Mouse (Mus musculus): ENCODE measurements at regions not wholly inside any gene's neighbourhood (a gene's known extent, or its start where the extent isn't known, plus 50 kb on each side); places are given as distances from the start of the nearest gene placed in this dataset.

DNA sequence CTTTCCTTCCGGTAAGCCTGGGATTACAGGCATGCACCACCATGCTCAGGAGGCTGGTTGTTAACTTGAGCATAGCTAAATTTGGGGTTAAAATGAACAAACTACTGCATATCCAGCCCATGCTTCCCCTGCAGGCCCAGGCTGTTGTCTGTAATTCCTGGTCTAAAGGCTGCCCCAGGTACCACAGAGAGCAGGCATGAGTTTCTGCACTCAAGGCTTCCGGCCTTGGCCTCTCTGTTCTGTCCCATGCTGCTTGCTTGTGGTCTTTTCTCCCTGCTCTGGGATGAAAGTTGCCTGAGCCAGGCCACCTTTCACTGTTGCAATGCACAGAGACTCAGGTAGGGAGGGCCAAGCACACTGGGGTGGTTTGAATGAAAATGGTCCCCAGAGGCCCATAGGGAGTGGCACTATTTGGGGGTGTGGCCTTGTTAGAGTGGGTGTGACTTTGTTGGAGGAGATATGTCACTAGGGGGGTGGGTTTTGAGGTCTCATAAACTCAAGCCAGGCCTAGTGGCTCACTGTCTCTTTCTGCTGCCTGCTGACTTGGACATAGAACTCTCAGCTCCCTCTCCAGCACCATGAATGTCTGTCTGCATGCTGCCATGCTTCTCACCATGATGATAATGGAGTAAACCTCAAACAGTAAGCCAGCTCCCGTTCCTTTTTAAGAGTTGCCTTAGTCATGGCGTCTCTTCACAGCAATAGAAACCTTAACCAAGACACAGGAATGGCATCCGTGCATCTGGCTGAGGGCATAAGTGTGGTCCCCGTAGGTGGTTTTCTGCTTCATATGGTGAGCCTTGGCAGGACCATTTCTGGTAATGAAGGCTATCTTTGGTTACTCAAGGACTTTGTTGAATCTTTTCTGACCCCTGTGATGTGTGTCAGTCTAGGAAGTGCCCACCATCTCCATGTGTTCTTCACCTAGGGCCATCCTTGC, 86.7 kb upstream of the Zfp366 start:
- DNase-seq (ENCODE audit: low spot score): no peak

DNA sequence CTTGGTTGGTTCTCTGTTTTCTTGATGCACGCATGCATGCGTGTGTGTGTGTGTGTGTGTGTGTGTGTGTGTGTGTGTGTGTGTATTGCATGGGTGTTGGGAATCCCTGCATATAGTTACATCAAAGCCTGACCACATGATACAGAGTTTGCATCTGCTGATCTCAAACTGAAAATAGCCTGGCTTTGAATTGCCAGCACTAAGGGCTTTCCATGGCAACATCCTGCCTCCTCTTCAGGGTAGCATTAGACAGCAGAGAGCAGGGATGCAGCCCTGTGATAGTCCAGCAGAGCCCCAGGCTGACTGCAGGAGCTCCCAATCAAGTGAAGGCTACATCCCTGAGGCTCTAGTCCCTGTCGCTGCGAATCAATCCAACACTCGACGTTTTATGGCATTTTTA, 87.8 kb upstream of the Zfp366 start:
- DNase-seq (ENCODE audit: low spot score): no peak

DNA sequence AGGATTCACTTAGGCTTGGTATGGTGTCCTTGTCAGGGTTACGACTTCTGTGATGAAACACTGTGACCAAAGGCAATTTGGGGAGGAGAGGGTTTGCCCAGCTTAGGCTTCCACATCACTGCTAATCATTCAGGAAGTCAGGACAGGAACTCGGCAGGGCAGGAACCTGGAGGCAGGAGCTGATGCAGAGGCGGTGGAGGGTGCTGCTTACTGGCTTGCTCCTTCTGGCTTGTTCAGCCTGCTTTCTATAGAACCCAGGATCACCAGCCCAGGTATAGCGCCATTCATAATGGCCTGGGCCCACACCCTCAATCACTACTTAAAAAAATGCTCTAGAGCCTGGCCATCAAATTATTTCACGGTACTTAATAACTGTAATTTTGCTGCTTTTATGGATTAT, 89.6 kb upstream of the Zfp366 start:
- DNase-seq (ENCODE audit: low spot score): no peak

DNA sequence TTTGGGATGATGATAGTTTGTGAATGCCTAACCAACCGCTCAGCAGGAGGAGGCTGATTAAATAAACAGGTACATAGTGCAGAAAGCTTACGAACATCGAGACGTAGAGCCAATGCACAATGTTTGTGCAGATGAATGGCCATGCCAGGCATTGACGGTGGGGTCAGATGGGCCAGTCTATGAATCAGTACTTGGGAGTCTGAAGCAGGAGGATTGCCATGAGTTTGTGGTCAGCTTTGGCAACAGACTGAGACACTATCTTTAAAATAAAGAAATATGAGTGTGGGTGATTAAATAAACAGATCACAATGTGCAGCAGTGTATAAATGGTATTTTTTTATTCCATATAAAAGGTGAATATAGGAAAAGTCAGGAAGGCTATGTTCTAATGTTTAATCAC, 90.4 kb upstream of the Zfp366 start:
- DNase-seq (ENCODE audit: low spot score): no peak

DNA sequence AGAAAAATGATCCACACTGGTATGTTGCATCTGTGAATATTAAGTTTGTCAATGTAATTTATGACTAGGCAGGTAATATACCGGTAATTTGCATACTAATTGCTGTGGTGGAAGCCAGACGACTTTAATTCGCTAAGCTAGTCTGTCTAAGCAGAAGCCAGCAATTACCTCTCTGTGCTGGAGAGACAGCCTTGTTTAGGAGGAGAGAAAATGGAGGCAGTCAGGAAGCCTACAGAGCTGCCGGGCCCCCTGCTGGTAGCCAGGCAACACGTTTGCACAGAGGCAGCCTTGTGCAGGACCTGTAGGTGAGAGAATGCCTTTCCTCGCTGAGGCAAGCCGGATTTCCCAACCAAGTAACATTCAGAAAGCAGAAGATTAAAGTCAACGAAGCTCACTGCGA, 91.4 kb upstream of the Zfp366 start:
- peak; percentile 30 for DNase-seq (ENCODE audit: low spot score)

DNA sequence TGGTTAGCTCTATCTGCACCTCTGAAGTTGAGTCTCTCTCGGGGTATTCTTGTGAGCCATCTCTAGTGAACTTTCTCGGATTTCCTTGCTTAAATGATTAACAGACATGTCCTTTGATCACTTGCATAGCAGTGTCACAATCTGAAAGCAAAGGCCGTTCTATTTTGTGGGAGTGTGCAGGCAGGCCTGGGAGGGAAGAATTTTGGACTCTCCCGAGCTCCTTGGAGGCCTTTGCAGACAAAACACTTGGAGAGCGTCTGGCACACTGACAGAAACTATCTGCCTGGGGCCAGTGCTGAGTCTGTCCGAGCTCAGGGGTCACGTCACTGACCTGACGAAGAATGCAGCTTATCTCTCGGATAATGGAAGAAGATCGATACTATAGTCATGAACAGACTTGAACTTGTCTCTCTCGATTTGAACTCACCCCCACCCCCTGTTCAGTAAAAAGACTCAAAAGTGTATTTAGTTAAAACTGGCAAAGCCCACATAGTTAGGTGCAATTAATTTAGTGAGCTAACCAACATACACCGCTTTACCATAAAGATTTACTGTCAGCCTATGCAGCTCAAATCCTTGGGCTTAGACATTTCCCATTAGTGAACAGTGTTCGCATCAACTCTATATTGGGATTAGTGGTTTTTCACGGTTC, 92.2 kb upstream of the Zfp366 start:
- DNase-seq (ENCODE audit: low spot score): no peak

DNA sequence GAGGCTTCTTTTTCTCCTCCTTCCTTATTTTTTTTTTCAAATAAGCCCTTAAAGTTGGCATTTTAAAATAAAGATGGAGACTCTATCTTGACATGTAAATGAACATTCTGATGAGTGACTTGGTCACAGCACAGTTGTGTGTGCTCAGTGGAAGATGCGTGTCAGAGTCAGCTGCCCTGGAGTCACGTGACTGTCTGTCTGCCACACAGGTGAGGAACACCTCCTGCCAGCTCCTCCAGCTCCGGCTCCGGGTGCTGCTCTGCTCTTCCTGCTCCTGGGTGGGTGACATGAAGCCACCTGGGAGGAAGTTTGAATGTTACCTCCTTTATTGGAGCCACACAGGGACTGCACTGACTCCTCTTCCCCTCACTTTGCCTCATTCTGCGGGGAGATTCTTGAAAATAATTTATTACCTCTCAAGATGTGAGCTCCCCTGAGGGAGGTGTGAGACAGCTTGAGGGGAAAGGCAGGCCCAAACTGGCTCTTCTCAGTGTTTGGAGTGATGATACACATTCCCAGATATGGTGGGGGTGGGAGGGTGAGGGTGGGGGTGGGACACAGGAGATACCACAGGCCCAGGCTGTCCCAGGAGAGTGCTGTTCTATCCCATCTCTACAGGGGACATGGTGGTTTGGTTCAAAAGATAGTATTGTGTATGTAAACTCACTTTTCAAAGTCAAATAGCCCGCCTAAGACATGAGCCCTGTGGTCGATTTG, 92.9 kb upstream of the Zfp366 start:
- no peak for DNase-seq (ENCODE audit: low spot score)

DNA sequence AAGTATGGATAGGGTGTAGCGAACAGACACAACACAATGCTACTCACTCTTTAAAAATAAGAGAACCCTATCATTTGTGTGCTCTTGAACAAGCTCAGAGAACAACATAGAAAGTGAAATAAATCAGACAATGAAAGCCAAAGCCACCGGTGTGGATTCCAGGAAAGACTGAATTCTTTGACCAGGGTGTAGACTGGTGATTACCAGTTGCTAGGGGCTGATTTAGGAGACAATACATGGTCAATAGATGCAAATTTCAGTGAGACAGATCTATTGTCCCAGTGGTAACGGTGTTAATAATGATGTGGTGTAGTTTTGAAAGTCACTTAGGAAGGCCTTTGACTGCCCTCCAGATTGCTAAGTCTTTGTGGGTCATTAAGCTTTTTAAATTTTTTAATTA, 94.3 kb upstream of the Zfp366 start:
- no peak for DNase-seq (ENCODE audit: low spot score)

DNA sequence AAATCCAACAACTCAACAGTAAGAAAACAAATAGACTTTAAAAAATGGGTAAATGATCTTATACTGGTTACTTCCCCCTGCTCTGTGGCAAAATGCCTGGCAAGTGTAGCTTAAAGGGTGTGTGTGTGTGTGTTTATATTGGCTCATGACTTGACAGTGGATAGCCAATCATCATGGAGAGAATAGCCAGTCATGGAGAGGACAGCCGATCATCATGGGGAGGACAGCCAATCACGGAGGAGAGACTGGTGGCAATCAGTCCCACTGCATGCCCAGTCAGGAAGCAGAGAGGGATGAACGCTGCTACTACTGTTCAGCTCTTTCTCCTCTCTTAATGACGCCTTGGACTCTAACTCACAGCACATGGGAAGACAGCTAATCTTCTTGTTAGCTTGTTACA, 96.3 kb upstream of the Zfp366 start:
- no peak for DNase-seq (ENCODE audit: low spot score)

DNA sequence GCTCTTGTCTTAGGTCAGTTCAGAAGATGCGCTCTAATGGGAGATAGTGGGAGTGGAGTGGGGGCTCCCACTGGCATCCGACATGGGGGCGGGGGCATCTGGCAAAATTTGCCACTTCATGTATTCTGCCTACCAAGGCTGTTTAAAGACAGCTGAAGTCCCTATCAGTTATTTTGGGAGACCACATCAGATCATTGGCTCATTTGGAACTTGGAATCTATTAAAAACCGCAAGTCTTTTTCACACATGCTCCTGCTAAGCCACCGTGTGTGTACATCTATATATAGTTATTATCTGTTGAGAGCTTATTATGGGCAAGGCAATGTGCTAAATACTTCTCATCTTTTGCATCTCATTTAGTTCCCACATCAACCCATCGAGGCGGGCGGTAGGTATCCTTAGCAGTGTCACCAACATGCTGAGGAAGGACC, 95.0 kb upstream of the 1700024P04Rik start:
- no peak for DNase-seq (ENCODE audit: low spot score)

DNA sequence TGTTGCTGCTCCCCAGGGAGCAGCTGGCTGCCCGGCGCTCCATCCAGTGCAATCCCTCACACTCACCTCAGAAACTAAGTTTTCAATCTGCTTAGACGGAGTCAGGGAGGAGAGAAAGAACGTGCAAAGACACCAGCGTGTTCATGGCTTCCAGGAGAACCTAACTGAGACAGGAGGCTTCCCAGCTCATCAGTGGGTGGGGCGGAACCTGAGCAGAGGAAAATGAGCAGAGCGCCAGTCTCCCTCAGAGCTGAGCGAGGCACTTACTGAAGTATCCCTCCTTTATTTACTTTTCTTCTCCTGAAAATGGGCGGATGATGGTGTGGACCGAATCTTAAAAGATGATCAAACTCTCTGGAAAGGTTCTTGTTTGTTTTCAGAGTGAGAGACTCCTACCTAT, 94.3 kb upstream of the 1700024P04Rik start:
- DNase-seq (ENCODE audit: low spot score): no peak

DNA sequence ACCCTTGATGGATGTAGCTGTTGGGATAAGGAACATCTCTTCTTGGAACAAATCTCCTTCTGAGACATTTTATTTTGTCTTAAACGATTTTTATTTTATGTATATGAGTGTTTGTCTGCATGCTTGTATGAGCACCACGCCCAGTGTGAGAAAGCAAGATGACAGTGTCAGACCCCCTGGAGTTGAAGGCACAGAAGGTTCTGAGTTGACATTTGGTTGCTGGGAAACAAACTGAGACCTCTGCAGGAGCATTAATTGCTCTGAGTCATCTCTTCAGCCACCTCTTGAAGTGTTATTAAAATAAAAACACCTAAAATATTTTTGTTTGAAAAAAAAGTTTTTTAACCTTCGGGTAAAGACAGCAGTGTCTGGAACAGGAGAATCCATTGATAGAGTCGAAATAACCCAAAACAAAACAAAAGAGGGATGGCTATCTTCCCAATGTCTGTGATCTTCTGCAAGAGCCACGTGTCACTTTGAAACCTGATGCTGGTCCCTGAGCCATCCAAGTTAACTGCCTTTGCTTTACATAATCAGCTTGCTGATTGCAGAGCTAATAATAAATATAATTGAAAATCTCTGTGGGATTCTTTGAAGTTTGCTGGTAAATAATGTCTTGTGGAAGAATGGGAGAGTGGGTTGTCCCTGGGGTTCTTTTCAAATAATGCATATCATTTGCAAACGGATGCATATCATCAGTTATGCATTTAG, 92.8 kb upstream of the 1700024P04Rik start:
- DNase-seq (ENCODE audit: low spot score): no peak

DNA sequence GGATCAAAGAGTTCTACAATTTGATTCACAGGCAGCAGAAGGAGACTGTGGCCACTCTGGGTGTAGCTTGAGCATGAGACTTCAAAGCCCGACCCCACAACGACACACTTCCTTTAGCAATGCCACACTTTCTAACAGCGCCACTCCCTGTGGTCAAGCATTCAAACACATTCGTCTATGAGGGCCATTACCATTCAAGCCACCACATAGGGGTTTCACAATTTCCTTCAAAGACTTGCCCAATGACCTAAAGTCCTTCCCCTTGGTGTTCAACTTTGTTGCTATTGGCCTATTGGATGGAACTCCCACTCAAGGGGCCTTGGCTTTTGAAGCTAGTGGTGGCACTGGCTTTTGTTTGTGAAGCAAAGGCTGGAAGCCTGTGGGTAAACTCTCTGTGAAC, 91.1 kb upstream of the 1700024P04Rik start:
- no peak for DNase-seq (ENCODE audit: low spot score)

DNA sequence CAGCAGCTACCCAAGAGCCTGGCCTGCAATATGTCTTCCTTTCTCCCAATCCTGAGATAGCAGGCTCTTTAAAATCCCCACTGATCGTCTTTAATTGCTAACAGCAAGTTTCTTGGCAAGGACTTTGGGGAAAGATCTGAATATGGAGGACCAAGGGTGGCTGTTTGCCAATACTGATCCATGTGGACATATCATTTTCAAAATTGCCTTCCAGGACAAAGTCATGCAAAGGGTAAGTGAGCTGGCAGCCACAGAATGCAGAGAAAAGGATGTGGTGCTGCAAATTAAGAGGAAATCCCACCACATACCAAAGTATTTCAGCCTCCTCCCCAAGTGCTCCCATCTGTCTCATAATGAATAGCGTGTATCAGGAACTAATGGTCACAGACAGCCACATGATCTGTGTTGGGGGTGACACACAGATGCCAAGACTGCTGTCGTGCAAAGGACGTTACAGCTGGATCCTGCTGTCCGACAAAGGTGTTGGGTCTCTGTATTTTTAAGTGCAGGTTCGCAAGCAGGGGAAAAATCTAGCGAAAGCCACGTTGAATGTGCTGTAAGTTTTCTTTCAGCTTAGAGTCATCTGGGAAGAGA, 87.6 kb upstream of the 1700024P04Rik start:
- no peak for DNase-seq (ENCODE audit: low spot score)

DNA sequence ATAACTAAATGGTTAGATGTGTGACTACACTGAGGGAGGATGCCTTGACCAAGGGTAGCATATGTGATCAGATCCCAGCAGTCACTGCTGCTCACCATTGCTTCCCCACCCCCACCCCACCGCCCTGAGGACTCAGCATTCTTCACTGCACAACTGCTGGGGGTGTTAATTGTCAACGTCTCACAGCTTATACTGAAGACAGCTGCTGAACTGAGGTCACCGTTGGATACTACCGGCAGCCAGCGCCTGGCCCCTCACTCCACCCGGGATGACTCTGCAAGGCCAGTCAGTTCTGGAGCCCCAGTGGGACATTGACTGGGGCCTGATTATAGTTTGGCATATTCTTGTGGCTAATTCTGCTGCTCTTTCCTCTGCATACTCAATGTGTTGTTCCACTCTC, 87.0 kb upstream of the 1700024P04Rik start:
- DNase-seq (ENCODE audit: low spot score): no peak

DNA sequence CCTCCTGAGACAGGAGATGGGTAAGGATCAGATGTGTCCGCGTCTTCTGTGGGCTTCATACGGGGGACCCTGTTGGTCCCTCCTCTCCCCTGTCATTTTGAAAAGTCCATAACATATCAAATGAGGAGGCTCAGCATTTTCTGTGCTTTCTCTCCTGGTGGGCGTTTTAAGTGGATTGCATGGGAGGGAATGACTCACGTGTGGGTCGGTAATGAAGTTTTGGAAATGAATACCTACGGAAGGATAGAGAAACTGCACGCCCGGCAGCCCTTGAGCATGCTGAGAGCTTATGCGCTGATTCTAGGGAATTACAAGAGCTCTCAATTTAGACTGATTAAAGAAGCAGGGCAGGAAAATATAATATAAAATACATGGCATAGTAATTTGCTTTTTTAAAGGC, 85.4 kb upstream of the 1700024P04Rik start:
- DNase-seq (ENCODE audit: low spot score): no peak

DNA sequence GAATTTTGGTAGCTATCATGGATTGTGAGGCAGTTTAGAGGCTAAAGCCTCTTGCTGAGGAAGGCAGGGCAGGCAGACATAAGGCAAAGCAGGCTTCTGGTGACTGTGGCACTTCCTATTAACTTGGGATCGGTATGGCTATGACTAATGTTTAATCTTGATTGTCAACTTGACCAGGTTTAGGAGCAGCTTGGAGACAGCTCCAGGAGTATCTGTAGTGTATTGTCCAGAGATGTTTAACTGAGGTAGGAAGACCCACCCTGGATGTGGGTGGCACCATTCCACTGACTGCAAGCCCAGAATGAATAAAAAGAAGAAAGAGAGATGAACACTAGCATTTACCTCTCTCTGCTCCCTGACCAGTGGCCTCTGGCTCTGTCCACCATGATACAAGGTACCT, 83.1 kb upstream of the 1700024P04Rik start:
- no peak for DNase-seq (ENCODE audit: low spot score)

DNA sequence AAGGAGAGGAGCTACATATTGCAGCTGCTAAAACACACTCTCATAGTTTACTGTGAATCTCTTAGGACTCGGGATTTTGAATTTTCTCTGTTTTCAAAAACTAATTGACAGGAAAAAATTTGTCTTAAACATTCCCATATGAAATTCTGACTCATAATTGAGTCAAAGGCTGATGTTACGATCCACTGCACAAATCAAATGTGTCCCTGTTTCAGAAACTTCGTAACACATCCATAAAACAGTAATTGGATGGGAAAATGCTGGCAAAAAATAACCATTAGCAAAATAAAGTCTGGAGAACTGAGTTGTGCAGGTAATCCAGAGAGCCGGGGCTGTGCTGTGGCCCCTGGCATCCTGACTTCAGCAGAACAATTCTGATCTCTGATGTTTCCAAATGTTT, 79.1 kb upstream of the 1700024P04Rik start:
- no peak for DNase-seq (ENCODE audit: low spot score)

DNA sequence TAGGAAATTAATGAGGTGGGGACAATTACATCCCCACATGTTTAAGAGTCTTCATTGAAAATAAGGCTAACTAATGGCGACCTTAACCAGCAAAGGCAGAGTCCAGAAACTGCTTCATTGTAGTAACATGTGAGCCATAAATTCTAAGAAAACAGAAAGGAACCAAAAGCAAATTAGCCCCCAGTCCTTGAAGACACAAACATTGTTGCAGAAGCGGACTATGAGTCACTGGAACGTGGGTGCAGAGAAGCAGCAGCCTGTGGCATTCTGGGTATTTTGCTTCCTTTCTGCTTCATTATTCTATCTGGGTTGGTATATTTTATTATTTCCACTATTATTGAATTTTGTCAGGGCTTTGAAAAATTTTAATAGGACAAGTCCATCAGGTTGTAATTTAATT, 78.6 kb upstream of the 1700024P04Rik start:
- no peak for DNase-seq (ENCODE audit: low spot score)

DNA sequence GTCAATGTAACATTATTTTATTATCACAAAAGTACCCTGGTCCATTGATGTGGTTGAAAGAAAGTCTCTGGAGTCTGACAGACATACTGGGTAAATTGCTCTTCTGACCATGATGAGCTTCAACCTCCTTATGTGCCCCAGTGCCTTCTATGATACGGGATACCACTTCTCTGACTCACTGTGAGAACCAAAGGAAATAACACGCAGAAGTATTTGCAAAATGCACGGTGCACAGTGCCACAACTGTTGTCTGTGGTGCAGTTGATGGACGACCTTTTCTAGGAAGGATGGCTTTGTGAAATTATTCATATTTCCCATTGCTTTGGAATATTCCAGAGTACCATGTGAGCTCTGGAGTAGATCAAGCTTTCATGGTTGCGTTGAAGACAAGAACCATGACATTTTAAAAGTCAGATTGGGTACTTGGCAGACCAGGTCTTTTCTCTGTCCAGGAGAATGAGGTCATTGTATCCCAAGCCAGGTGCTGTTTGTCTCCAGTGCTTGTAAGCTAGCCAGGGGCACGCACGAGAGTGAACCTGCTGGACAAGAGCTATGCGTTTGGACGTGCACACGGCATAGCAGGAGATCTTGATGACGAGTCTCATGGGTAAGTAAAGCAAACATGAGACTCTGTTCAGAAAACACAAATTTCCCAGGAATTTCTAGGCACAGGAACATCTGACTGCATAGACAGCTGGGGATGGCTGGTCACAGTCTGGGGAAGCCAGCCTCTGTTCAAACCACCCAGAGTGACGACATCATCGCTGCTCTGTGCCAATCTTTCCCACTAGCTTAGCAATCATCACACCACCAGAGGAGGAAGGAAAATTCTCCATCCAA, 74.0 kb upstream of the 1700024P04Rik start:
- DNase-seq (ENCODE audit: low spot score): no peak

DNA sequence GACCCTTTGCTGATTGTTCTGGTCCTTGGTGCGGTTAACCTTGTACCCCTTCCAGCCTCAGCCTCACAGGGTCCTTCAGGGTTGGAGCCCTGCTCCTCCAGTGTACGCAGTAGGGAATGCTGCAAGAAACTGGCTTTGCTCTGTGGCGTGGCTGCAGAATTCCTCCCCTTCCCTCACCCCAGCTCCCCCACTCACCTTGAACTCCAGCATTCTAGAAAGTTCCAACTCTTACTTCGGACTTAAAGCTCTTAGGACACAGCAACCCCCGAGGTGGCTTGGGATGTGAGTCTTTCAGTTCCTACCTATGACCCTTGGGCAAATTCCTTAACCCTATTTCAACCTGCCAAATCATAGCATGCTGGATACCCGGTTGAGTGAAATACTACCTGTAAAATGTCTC, 73.3 kb upstream of the 1700024P04Rik start:
- no peak for DNase-seq (ENCODE audit: low spot score)

Measured in urinary bladder, postnatal 10 days (tissue).